Mouse (Mus musculus): Measurements from ENCODE around the gene Mvb12a.

GRCm38 (mm10) chr8:71591017-71591416 is 48.3 kb downstream of the Mvb12a start:
- TF ChIP-seq POLR2A (IDR thresholded peaks at IDR 0.05; ENCODE audit: control insufficient read depth, low read depth, low read length) (no peak), CTCF (IDR thresholded peaks at IDR 0.05; ENCODE audit: control insufficient read depth, insufficient read depth, insufficient replicate concordance, low read depth, low read length) (no peak)
